In genomic region chr12:113151661-113152271, GRCm38 (mm10) we compare ENCODE assay signal across 8 mouse cellular contexts. TPM values are rescaled to one million over a fixed set of nuclear protein-coding genes. Genes with fewer than 3 reads are reported as not detected.
DNase-seq lines count a peak whose midpoint lies in the region; ATAC-seq and TF ChIP-seq lines count a peak whose summit lies in the region.

No protein-coding gene starts in this region.

- no peak for ATAC-seq in liver, postnatal 0 days
- ATAC-seq in neural tube, embryonic 14.5 days (ENCODE audit: low read depth) = no peak

- H3K4me1 ChIP-seq in liver, postnatal 0 days (ENCODE audit: insufficient read depth) = peaks cover 46% of the 10 kb centered on the region
- peaks cover 7% of the 10 kb centered on the region for H3K4me1 ChIP-seq in neural tube, embryonic 14.5 days (ENCODE audit: control insufficient read depth, insufficient read depth, low read length)

- no peaks in the 10 kb centered on the region for H3K36me3 ChIP-seq in liver, postnatal 0 days (replicated peaks; ENCODE audit: insufficient read depth, low read length)
- no peaks in the 10 kb centered on the region for H3K36me3 ChIP-seq in neural tube, embryonic 14.5 days (ENCODE audit: control insufficient read depth, insufficient read depth, low read length)

- H3K9me3 ChIP-seq in liver, postnatal 0 days (ENCODE audit: low read length) = no peaks in the 10 kb centered on the region
- H3K9me3 ChIP-seq in neural tube, embryonic 14.5 days (ENCODE audit: control insufficient read depth, low read length) = no peaks in the 10 kb centered on the region

- no peak for TF ChIP-seq EP300 in liver, postnatal 0 days (IDR thresholded peaks at IDR 0.05; ENCODE audit: low read depth)

- WGBS in liver, postnatal 0 days (ENCODE audit: insufficient replicate concordance) = under 1% methylated on average over 36 of the region's 36 CpGs
- WGBS in neural tube, embryonic 14.5 days = 2% methylated on average over 35 of the region's 36 CpGs

- no peak overlapping the region for H3K27ac ChIP-seq in liver, postnatal 0 days (ENCODE audit: low read depth)
- no peak overlapping the region for H3K27ac ChIP-seq in neural tube, embryonic 14.5 days (ENCODE audit: low read depth, low read length)

- intact Hi-C loops in left cerebral cortex, postnatal 25 days (cut with DNase I) = no loop called here

- peak; percentile 77 for DNase-seq in A20 (ENCODE audit: low read depth, low spot score)
- DNase-seq in T-cell, adult 2 months (ENCODE audit: low spot score) = peak; percentile 39
- peak; percentile 72 for DNase-seq in gastrocnemius, postnatal 25 days
- DNase-seq in induced T-regulatory cell, adult 2 months (ENCODE audit: low read depth) = peak; percentile 78
- DNase-seq in liver, postnatal 0 days = peak; percentile 62
- no peak for DNase-seq in left cerebral cortex, postnatal 25 days (ENCODE audit: low spot score in 2 of 2)
- DNase-seq in layer of hippocampus, adult 8-10 months (ENCODE audit: low spot score in 2 of 2) = no peak

- peak overlapping the region; percentile 75 for H3K4me2 ChIP-seq in liver, postnatal 0 days (ENCODE audit: low read depth, low read length)
- peak overlapping the region; percentile 51 for H3K4me2 ChIP-seq in neural tube, embryonic 14.5 days (ENCODE audit: low read depth, low read length)

- no peak for TF ChIP-seq CTCF in liver, postnatal 0 days (IDR thresholded peaks at IDR 0.05; ENCODE audit: low read depth)

- H3K9ac ChIP-seq in liver, postnatal 0 days (replicated peaks) = peak overlapping the region; percentile 58
- H3K9ac ChIP-seq in neural tube, embryonic 14.5 days (replicated peaks; ENCODE audit: low read depth, low read length) = no peak overlapping the region

- H3K4me3 ChIP-seq in liver, postnatal 0 days (ENCODE audit: low read depth, low read length) = peak overlapping the region; percentile 50
- peak overlapping the region; percentile 25 for H3K4me3 ChIP-seq in neural tube, embryonic 14.5 days (ENCODE audit: low read depth, low read length)

- peaks cover 18% of the 10 kb centered on the region for H3K27me3 ChIP-seq in liver, postnatal 0 days (ENCODE audit: insufficient read depth, low read length)
- H3K27me3 ChIP-seq in neural tube, embryonic 14.5 days (ENCODE audit: control insufficient read depth, insufficient read depth, low read length) = no peaks in the 10 kb centered on the region

RNA-seq across cellular contexts. Expression of gene Tedc1, which starts 4.5 kb away (rescaled TPM):
- under 1 TPM; 0.46 to 0.54 TPM for total RNA-seq in gastrocnemius, postnatal 25 days (2021)
- polyA plus RNA-seq in liver, postnatal 0 days (2015; fragmentation: Nextera tagmentation; extraction: Ambion mirVana) = 3.9 and 4.6 TPM in 2 replicates
- polyA plus RNA-seq in neural tube, embryonic 14.5 days (2014; fragmentation: Nextera tagmentation; extraction: Ambion mirVana) = 12.7 and 17.5 TPM in 2 replicates
- total RNA-seq in left cerebral cortex, postnatal 25 days (2021) = 1 to 10 TPM; 1.4 to 1.8 TPM
- 1 to 10 TPM; 1.2 to 2.2 (median 1.4) TPM for total RNA-seq in layer of hippocampus, adult 8-10 months (2022)

RNA-seq across cellular contexts. Expression of gene Crip1, which starts 5.7 kb away (rescaled TPM):
- 100 to 1,000 TPM in 1 of 2 experiments, 10 to 100 TPM in 1; 90.0 to 150 TPM for total RNA-seq in gastrocnemius, postnatal 25 days (2021)
- polyA plus RNA-seq in liver, postnatal 0 days (2015; fragmentation: Nextera tagmentation; extraction: Ambion mirVana) = 174 and 181 TPM in 2 replicates
- 11.7 and 46.0 TPM in 2 replicates for polyA plus RNA-seq in neural tube, embryonic 14.5 days (2014; fragmentation: Nextera tagmentation; extraction: Ambion mirVana)
- total RNA-seq in left cerebral cortex, postnatal 25 days (2021) = 10 to 100 TPM; 12.4 to 15.2 TPM
- 10 to 100 TPM; 10.9 to 27.6 (median 18.7) TPM for total RNA-seq in layer of hippocampus, adult 8-10 months (2022)

RNA-seq across cellular contexts. Expression of gene Crip2, which starts 11.7 kb away (rescaled TPM):
- total RNA-seq in gastrocnemius, postnatal 25 days (2021) = 10 to 100 TPM; 39.5 to 52.5 TPM
- polyA plus RNA-seq in liver, postnatal 0 days (2015; fragmentation: Nextera tagmentation; extraction: Ambion mirVana) = 65.1 and 67.4 TPM in 2 replicates
- 239 and 300 TPM in 2 replicates for polyA plus RNA-seq in neural tube, embryonic 14.5 days (2014; fragmentation: Nextera tagmentation; extraction: Ambion mirVana)
- 100 to 1,000 TPM; 160 to 161 TPM for total RNA-seq in left cerebral cortex, postnatal 25 days (2021)
- 10 to 100 TPM; 75.5 to 95.0 (median 89.1) TPM for total RNA-seq in layer of hippocampus, adult 8-10 months (2022)

RNA-seq across cellular contexts. Expression of gene Tmem121, which starts 34.0 kb away (rescaled TPM):
- under 1 TPM; 0.33 to 0.46 TPM for total RNA-seq in gastrocnemius, postnatal 25 days (2021)
- polyA plus RNA-seq in liver, postnatal 0 days (2015; fragmentation: Nextera tagmentation; extraction: Ambion mirVana) = 0.20 and 0.21 TPM in 2 replicates
- polyA plus RNA-seq in neural tube, embryonic 14.5 days (2014; fragmentation: Nextera tagmentation; extraction: Ambion mirVana) = 24.9 and 29.4 TPM in 2 replicates
- total RNA-seq in left cerebral cortex, postnatal 25 days (2021) = 10 to 100 TPM; 26.3 to 29.6 TPM
- total RNA-seq in layer of hippocampus, adult 8-10 months (2022) = 10 to 100 TPM; 17.9 to 23.1 (median 19.9) TPM

RNA-seq across cellular contexts. Expression of gene Mta1, which starts 53.7 kb away (rescaled TPM):
- total RNA-seq in gastrocnemius, postnatal 25 days (2021) = 10 to 100 TPM; 29.3 to 34.4 TPM
- polyA plus RNA-seq in liver, postnatal 0 days (2015; fragmentation: Nextera tagmentation; extraction: Ambion mirVana) = 3.6 and 3.9 TPM in 2 replicates
- polyA plus RNA-seq in neural tube, embryonic 14.5 days (2014; fragmentation: Nextera tagmentation; extraction: Ambion mirVana) = 19.2 and 19.6 TPM in 2 replicates
- total RNA-seq in left cerebral cortex, postnatal 25 days (2021) = 10 to 100 TPM; 76.7 to 82.7 TPM
- total RNA-seq in layer of hippocampus, adult 8-10 months (2022) = 10 to 100 TPM; 70.5 to 74.8 (median 72.0) TPM

Comparison
In these comparisons a context has a peak if more than half of its experiments do, and no peak if none do; other contexts are left out.
1. DNase-seq: peak in A20 (single experiment), T-cell, adult 2 months (single experiment), gastrocnemius, postnatal 25 days (single experiment), induced T-regulatory cell, adult 2 months (single experiment) and liver, postnatal 0 days (single experiment); none in left cerebral cortex, postnatal 25 days (0 of 2) and layer of hippocampus, adult 8-10 months (0 of 2).